Mouse (Mus musculus) ovary, postnatal 14 days (tissue): ENCODE measurements around the gene G430095P16Rik.

Source experiments
- DNase-seq: peaks from one replicate; pipeline ENCODE4 v3.0.0; 2022; ENCODE audit warnings: low spot score

G430095P16Rik gene

GRCm38 (mm10) chr8:84722530-84722849 is 317 bp upstream of the G430095P16Rik start:
- DNase-seq, result no peak

- no peak for DNase-seq
Measured at GRCm38 (mm10) chr8:84723571-84723900, 729 bp downstream of the G430095P16Rik start.

GRCm38 (mm10) chr8:84724683-84725082 is 1.9 kb downstream of the G430095P16Rik start:
- DNase-seq, result no peak

GRCm38 (mm10) chr8:84725246-84725940 is 2.6 kb downstream of the G430095P16Rik start:
- no peak for DNase-seq

- no peak for DNase-seq
Measured at GRCm38 (mm10) chr8:84725941-84726259, 3.1 kb downstream of the G430095P16Rik start.

- no peak for DNase-seq
Measured at GRCm38 (mm10) chr8:84728474-84728873, 5.7 kb downstream of the G430095P16Rik start.

- DNase-seq, result no peak
Measured at GRCm38 (mm10) chr8:84729921-84730362, 7.1 kb downstream of the G430095P16Rik start.

- no peak for DNase-seq
Measured at GRCm38 (mm10) chr8:84730541-84731370, 7.9 kb downstream of the G430095P16Rik start.

GRCm38 (mm10) chr8:84731371-84732177 is 8.8 kb downstream of the G430095P16Rik start:
- no peak for DNase-seq

GRCm38 (mm10) chr8:84732545-84732944 is 9.7 kb downstream of the G430095P16Rik start:
- no peak for DNase-seq

GRCm38 (mm10) chr8:84732996-84733395 is 10.2 kb downstream of the G430095P16Rik start:
- DNase-seq, result no peak

- DNase-seq, result no peak
Measured at GRCm38 (mm10) chr8:84733959-84734358, 11.2 kb downstream of the G430095P16Rik start.

GRCm38 (mm10) chr8:84734680-84735079 is 11.9 kb downstream of the G430095P16Rik start:
- DNase-seq, result no peak

GRCm38 (mm10) chr8:84735597-84735996 is 12.8 kb downstream of the G430095P16Rik start:
- DNase-seq, result no peak

- no peak for DNase-seq
Measured at GRCm38 (mm10) chr8:84736521-84736920, 13.7 kb downstream of the G430095P16Rik start.

GRCm38 (mm10) chr8:84737608-84738007 is 14.8 kb downstream of the G430095P16Rik start:
- DNase-seq, result no peak

GRCm38 (mm10) chr8:84738266-84738665 is 15.5 kb downstream of the G430095P16Rik start:
- DNase-seq, result no peak

- no peak for DNase-seq
Measured at GRCm38 (mm10) chr8:84738715-84739400, 16.1 kb downstream of the G430095P16Rik start.

GRCm38 (mm10) chr8:84739401-84739742 is 16.6 kb downstream of the G430095P16Rik start:
- DNase-seq, result no peak

GRCm38 (mm10) chr8:84740895-84741843 is 18.4 kb downstream of the G430095P16Rik start:
- DNase-seq, result no peak
